Mouse (Mus musculus) common myeloid progenitor, adult 5-6 weeks (primary cell): ENCODE data around the gene Atrip. TPM values are rescaled to one million over a fixed set of nuclear protein-coding genes. Genes with fewer than 3 reads are reported as not detected.

Experiments
- ATAC-seq: replicated peaks from 2 replicates; pipeline ENCODE4 v1.8.0; 2016; ENCODE audit warnings: low read depth, mild to moderate bottlenecking, moderate TSS enrichment, inconsistent platforms; ENCODE audit not compliant: poor library complexity, severe bottlenecking
- total RNA-seq: library from RNA; stranded (forward); fragments of 200-1000, 187-1606 nt; gene quantifications from 2 replicates; pipeline ENCODE4 v1.2.3, GENCODE M21; 2017

The Atrip gene
- total RNA-seq, 1 experiment from 2014 or later, result 22.5 TPM

DNA sequence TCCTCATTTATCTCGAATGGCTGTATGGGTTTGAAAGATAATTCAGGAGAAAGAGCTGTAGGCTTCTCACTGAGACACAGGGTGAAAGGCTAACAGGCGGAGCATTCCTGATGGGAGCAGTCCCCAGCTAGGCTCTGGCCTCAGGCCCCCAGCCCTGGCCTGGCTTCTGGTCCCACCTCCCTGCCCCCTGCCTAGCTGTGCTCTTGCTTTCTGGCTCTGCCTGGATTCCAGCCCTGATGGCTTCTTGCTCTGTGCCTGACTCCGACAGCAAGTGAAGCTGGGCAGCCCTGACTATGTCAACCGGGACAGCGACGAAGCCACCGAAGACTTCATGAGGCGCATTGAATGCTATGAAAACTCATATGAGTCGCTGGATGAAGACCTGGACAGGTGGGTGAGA, 65.8 kb downstream of the Atrip start:
- no peak for ATAC-seq

Other genes starting within 250 kb of the Atrip start
- gene Celsr3, start 247.8 kb downstream of the Atrip start, total RNA-seq, result 0.10 and 0.23 TPM in 2 replicates
- gene Slc26a6, start 220.8 kb downstream of the Atrip start, total RNA-seq, result 1.3 and 1.8 TPM in 2 replicates
- gene Tmem89, start 159.5 kb downstream of the Atrip start, total RNA-seq, result not detected in 2 replicates
- 173 and 182 TPM in 2 replicates for gene Uqcrc1, start 137.5 kb downstream of the Atrip start, total RNA-seq
- 0.05 TPM in 1 of 2 replicates, not detected in the other for gene Col7a1, start 120.5 kb downstream of the Atrip start, total RNA-seq
- not detected in 2 replicates for gene Ucn2, start 88.1 kb downstream of the Atrip start, total RNA-seq
- gene Pfkfb4, start 82.3 kb downstream of the Atrip start, total RNA-seq, result 6.7 and 6.8 TPM in 2 replicates
- gene Shisa5, start 35.6 kb downstream of the Atrip start, total RNA-seq, result 49.7 and 54.1 TPM in 2 replicates
- gene Trex1, start 14.4 kb downstream of the Atrip start, total RNA-seq, result 13.3 and 16.1 TPM in 2 replicates
- gene Ccdc51, start 8.4 kb upstream of the Atrip start, total RNA-seq, result 14.9 and 19.0 TPM in 2 replicates
- gene Tma7, start 8.5 kb upstream of the Atrip start, total RNA-seq, result 126 and 146 TPM in 2 replicates
- 0.14 TPM in 1 of 2 replicates, not detected in the other for gene Plxnb1, start 21.3 kb upstream of the Atrip start, total RNA-seq
- gene Fbxw21, start 87.9 kb upstream of the Atrip start, total RNA-seq, result not detected in 2 replicates
- gene Fbxw13, start 121.9 kb upstream of the Atrip start, total RNA-seq, result not detected in 2 replicates
- not detected in 2 replicates for gene Fbxw20, start 160.6 kb upstream of the Atrip start, total RNA-seq
- not detected in 2 replicates for gene Fbxw14, start 213.6 kb upstream of the Atrip start, total RNA-seq